Mouse (Mus musculus): ENCODE measurements around the gene Catsperg1. TPM values are rescaled to one million over a fixed set of nuclear protein-coding genes. Genes with fewer than 3 reads are reported as not detected.
"Not testable (repeated sequence)": the region's sequence is repeated elsewhere in the genome, so short reads cannot be mapped to it uniquely, and the experiment has no call there.

Gene Catsperg1
- total and polyA plus RNA-seq, 3 experiments: 0.68 to 2.0 (median 0.93) TPM

GRCm38 (mm10) chr7:29238019-29238967, 24.5 kb upstream of the Catsperg1 start, which contains the start of gene Yif1b (continued):
- peak; percentile 79 for TF ChIP-seq SIN3A (IDR thresholded peaks at IDR 0.05; ENCODE audit: low read length)

- Histone ChIP-seq H3K4me1 (ENCODE audit: control insufficient read depth in 1 of 2, insufficient read depth in 2 of 2) (peaks cover 5 to 19% of the 10 kb centered on the region in 2 experiments), H3K27ac (ENCODE audit: insufficient read depth, low read depth) (peak overlapping the region; percentile 71), H3K36me3 (replicated peaks in 1 of 2; ENCODE audit: control insufficient read depth in 1 of 2, insufficient read depth in 1 of 2, low read length in 1 of 2) (peaks cover 0 to 15% of the 10 kb centered on the region in 2 experiments), H3K9ac (ENCODE audit: insufficient read depth, low read depth) (peak overlapping the region; percentile 51), H3K4me2 (ENCODE audit: insufficient read depth, low read depth, poor library complexity, severe bottlenecking) (peak overlapping the region; percentile 73), H3K4me3 (replicated peaks in 1 of 3; ENCODE audit: low read depth in 2 of 3, low read length in 2 of 3, poor library complexity in 1 of 3) (peak overlapping the region; percentile 26 to 72 (median 45))
- in situ Hi-C loops (cut with MboI; ENCODE audit: low pct_ligation_motif_present, low pct_unique_long_range_greater_than_20kb, low sequenced_read_pairs); H3K9me3 ChIP-seq (replicated peaks; ENCODE audit: low read length); DNase-seq (ENCODE audit: extremely low read depth); H3K79me2 ChIP-seq (replicated peaks; ENCODE audit: control insufficient read depth, extremely low read depth, insufficient read depth, poor library complexity, severe bottlenecking); dilution Hi-C loops (cut with MboI; ENCODE audit: extremely low pct_ligation_motif_present, extremely low pct_unique_long_range_greater_than_20kb, low sequenced_read_pairs); H3K27me3 ChIP-seq (replicated peaks): not testable (repeated sequence)
Measured at GRCm38 (mm10) chr7:29237596-29237995, 23.8 kb upstream of the Catsperg1 start.

GRCm38 (mm10) chr7:29236593-29236992, 22.8 kb upstream of the Catsperg1 start:
- H3K27me3 ChIP-seq (replicated peaks): no peaks in the 10 kb centered on the region
- peaks cover 5 to 19% of the 10 kb centered on the region in 2 experiments for H3K4me1 ChIP-seq (ENCODE audit: control insufficient read depth in 1 of 2, insufficient read depth in 2 of 2)
- H3K36me3 ChIP-seq (replicated peaks in 1 of 2; ENCODE audit: control insufficient read depth in 1 of 2, insufficient read depth in 1 of 2, low read length in 1 of 2): peaks cover 0 to 10% of the 10 kb centered on the region in 2 experiments
- H3K9ac ChIP-seq (ENCODE audit: insufficient read depth, low read depth): no peak overlapping the region
- in situ Hi-C loops (cut with MboI; ENCODE audit: low pct_ligation_motif_present, low pct_unique_long_range_greater_than_20kb, low sequenced_read_pairs) (no loop called here), dilution Hi-C loops (cut with MboI; ENCODE audit: extremely low pct_ligation_motif_present, extremely low pct_unique_long_range_greater_than_20kb, low sequenced_read_pairs) (no loop called here)
- no peak overlapping the region for H3K4me3 ChIP-seq (replicated peaks in 1 of 3; ENCODE audit: low read depth in 2 of 3, low read length in 2 of 3, poor library complexity in 1 of 3)
- TF ChIP-seq NELFE (IDR thresholded peaks at IDR 0.05; ENCODE audit: low read depth, low read length) (no peak), SIN3A (IDR thresholded peaks at IDR 0.05; ENCODE audit: low read length) (no peak), HCFC1 (IDR thresholded peaks at IDR 0.05; ENCODE audit: low read depth, low read length) (no peak), ZNF384 (IDR thresholded peaks at IDR 0.05; ENCODE audit: low read depth, low read length) (no peak), RCOR1 (conservative IDR thresholded peaks at IDR 0.05; ENCODE audit: low read depth, low read length) (no peak), POLR2AphosphoS2 (IDR thresholded peaks at IDR 0.05; ENCODE audit: low read depth, low read length) (no peak)
- DNase-seq (ENCODE audit: extremely low read depth): no peak
- H3K4me2 ChIP-seq (ENCODE audit: insufficient read depth, low read depth, poor library complexity, severe bottlenecking): no peak overlapping the region
- H3K9me3 ChIP-seq (replicated peaks; ENCODE audit: low read length): no peaks in the 10 kb centered on the region
- no peak overlapping the region for H3K27ac ChIP-seq (ENCODE audit: insufficient read depth, low read depth)
- no peaks in the 10 kb centered on the region; the same call in 1 of the 2 replicates for H3K79me2 ChIP-seq (replicated peaks; ENCODE audit: control insufficient read depth, extremely low read depth, insufficient read depth, poor library complexity, severe bottlenecking)

GRCm38 (mm10) chr7:29234661-29235060, 20.8 kb upstream of the Catsperg1 start:
- TF ChIP-seq RAD21 (IDR thresholded peaks at IDR 0.05; ENCODE audit: low read depth, low read length): peak; percentile 15
- TF ChIP-seq ZKSCAN1 (IDR thresholded peaks at IDR 0.05; ENCODE audit: borderline replicate concordance, low read depth, low read length): no peak
- TF ChIP-seq TCF12 (IDR thresholded peaks at IDR 0.05; ENCODE audit: low read depth, low read length): no peak
- TF ChIP-seq SMC3 (IDR thresholded peaks at IDR 0.05; ENCODE audit: low read depth, low read length): peak; percentile 9; the same call in 1 of the 2 replicates
- TF ChIP-seq CTCF (conservative IDR thresholded peaks at IDR 0.05 in 1 of 2, IDR thresholded peaks at IDR 0.05 in 1 of 2; ENCODE audit: low read depth in 2 of 2, low read length in 2 of 2): peak; percentile 43 to 52; a peak in 3 of 4 replicates
- TF ChIP-seq MXI1 (IDR thresholded peaks at IDR 0.05; ENCODE audit: low read depth, low read length): no peak
- Histone ChIP-seq H3K9me3 (replicated peaks; ENCODE audit: low read length) (no peaks in the 10 kb centered on the region), H3K27me3 (replicated peaks) (no peaks in the 10 kb centered on the region), H3K9ac (ENCODE audit: insufficient read depth, low read depth) (no peak overlapping the region), H3K4me2 (ENCODE audit: insufficient read depth, low read depth, poor library complexity, severe bottlenecking) (no peak overlapping the region), H3K27ac (ENCODE audit: insufficient read depth, low read depth) (no peak overlapping the region), H3K4me3 (replicated peaks in 1 of 3; ENCODE audit: low read depth in 2 of 3, low read length in 2 of 3, poor library complexity in 1 of 3) (no peak overlapping the region), H3K36me3 (replicated peaks in 1 of 2; ENCODE audit: control insufficient read depth in 1 of 2, insufficient read depth in 1 of 2, low read length in 1 of 2) (no peaks in the 10 kb centered on the region), H3K4me1 (ENCODE audit: control insufficient read depth in 1 of 2, insufficient read depth in 2 of 2) (peaks cover 6 to 17% of the 10 kb centered on the region in 2 experiments), H3K79me2 (replicated peaks; ENCODE audit: control insufficient read depth, extremely low read depth, insufficient read depth, poor library complexity, severe bottlenecking) (no peaks in the 10 kb centered on the region)
- no peak for DNase-seq (ENCODE audit: extremely low read depth)
- in situ Hi-C loops (cut with MboI; ENCODE audit: low pct_ligation_motif_present, low pct_unique_long_range_greater_than_20kb, low sequenced_read_pairs): no loop called here
- dilution Hi-C loops (cut with MboI; ENCODE audit: extremely low pct_ligation_motif_present, extremely low pct_unique_long_range_greater_than_20kb, low sequenced_read_pairs): no loop called here

Measured in CH12.LX (cell line).